Mouse (Mus musculus) lung, embryonic 16.5 days (tissue): Measurements from ENCODE around the gene D430042O09Rik. TPM values are rescaled to one million over a fixed set of nuclear protein-coding genes. Genes with fewer than 3 reads are reported as not detected.
A peak's percentile ranks its signal among the peaks of the same experiment; 100 is the strongest.

Experiments
- ATAC-seq: fragments of 200-750 bp; cut with Nextera tagmentation; 2 replicates; pipeline ENCODE4 v1.8.0; 2017; ENCODE audit warnings: low read depth, mild to moderate bottlenecking, moderate library complexity
- H3K27ac ChIP-seq: fragments of 300-500 bp; sonication (generic); 2 replicates; pipeline ENCODE4 v1.5.1; 2014; ENCODE audit warnings: mild to moderate bottlenecking, control low read depth, low read length
- H3K27me3 ChIP-seq: fragments of 300-500 bp; sonication (generic); 2 replicates; pipeline ENCODE4 v1.6.1; 2014; ENCODE audit warnings: low read depth, low read length, mixed read lengths; ENCODE audit not compliant: control insufficient read depth, insufficient read depth
- H3K36me3 ChIP-seq: fragments of 300-500 bp; sonication (generic); 2 replicates; pipeline ENCODE4 v1.6.1; 2014; ENCODE audit warnings: low read length; ENCODE audit not compliant: control insufficient read depth, insufficient read depth
- H3K4me1 ChIP-seq: fragments of 300-500 bp; sonication (generic); replicated peaks from 2 replicates; pipeline ENCODE4 v1.6.1; 2014; ENCODE audit warnings: low read length, mixed read lengths; ENCODE audit not compliant: control insufficient read depth, insufficient read depth
- H3K4me2 ChIP-seq: fragments of 300-500 bp; sonication (generic); 2 replicates; pipeline ENCODE4 v1.6.1; 2014; ENCODE audit warnings: low read depth, low read length, control low read depth
- H3K4me3 ChIP-seq: fragments of 300-500 bp; sonication (generic); 2 replicates; pipeline ENCODE4 v1.5.1; 2014; ENCODE audit warnings: mild to moderate bottlenecking, low read length, control low read depth
- H3K9ac ChIP-seq: fragments of 300-500 bp; sonication (generic); 2 replicates; pipeline ENCODE4 v1.6.1; 2014; ENCODE audit warnings: low read length, control low read depth
- H3K9me3 ChIP-seq: fragments of 300-500 bp; sonication (generic); 2 replicates; pipeline ENCODE4 v1.6.1; 2016; ENCODE audit warnings: low read length; ENCODE audit not compliant: control insufficient read depth
- WGBS: fragments of 180-500 bp; shearing (Covaris S2); extraction: QIAGEN DNeasy Blood & Tissue Kit; methylation state at CpG from one replicate; pipeline ENCODE4 v1.1.7; 2014; 5-methylcytosine and 5-hydroxymethylcytosine counted together
- polyA plus RNA-seq: library from polyadenylated mRNA; unstranded; fragments of >200 nt; fragmentation: Nextera tagmentation; extraction: Ambion mirVana; gene quantifications from 2 replicates; pipeline ENCODE4 v1.2.1, GENCODE M21; 2015

The D430042O09Rik gene
- 10.3 and 13.0 TPM in 2 replicates for polyA plus RNA-seq

DNA sequence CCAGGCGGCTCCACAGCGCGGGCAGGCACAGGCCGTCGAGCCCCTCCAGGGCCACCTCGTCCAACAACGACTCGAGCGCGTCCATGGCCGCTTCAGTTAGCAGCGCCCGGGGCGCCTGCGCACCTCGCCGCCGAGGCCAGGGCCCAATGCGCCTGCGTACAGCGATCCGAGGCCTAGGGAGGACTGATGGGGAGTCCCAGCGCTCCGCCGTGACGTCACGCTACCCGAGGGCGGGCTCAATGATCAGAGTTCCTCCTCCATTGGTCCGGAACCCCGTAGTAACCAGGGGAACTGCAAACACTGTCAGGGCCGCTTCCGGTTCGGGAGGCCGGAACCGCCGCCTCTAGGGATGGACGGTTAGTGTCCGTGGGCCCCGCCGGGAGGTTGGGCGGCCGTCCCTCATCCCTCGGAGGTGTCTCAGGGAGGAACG lies at the start of gene D430042O09Rik, which contains the start of gene Gtf3c1:
TSS of gene D430042O09Rik (plus strand) at position 296 of the 430 bp plus-strand sequence.
TSS of gene Gtf3c1 (minus strand) at position 188 of the 430 bp plus-strand sequence.
- Histone ChIP-seq H3K9me3 (no peaks in the 10 kb centered on the region), H3K36me3 (peaks cover 11% of the 10 kb centered on the region), H3K9ac (peak within 1 kb of the TSS; percentile 93), H3K4me3 (peak within 1 kb of the TSS; percentile 90), H3K27me3 (no peaks in the 10 kb centered on the region), H3K27ac (peak within 1 kb of the TSS; percentile 93), H3K4me2 (peak within 1 kb of the TSS; percentile 84), H3K4me1 (peaks cover 23% of the 10 kb centered on the region)
- peak; percentile 99 for ATAC-seq
- 0% methylated on average over 44 of the region's 45 CpGs for WGBS

DNA sequence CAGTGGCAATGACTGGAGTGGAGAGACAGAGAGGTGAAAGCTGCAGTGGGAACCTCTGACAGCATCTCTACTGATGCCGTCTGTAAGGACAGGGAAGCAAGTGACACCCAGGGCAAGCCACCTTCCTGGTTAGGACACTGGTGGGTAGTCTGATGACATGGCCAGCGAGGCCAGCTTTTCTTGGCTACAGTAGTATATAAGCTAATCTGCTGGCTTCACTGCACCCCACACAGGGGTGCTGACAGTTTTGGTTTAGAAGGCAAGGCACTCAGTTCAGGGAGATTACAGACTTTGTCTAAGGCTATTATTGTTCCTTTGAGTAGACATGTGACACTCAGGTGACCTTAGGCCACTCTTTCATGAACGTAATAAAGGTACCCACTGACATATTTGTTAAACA lies 44.0 kb upstream of the D430042O09Rik start:
- no peak overlapping the region for H3K4me3 ChIP-seq
- H3K4me2 ChIP-seq: no peak overlapping the region
- H3K9ac ChIP-seq: no peak overlapping the region
- ATAC-seq: no peak
- H3K27ac ChIP-seq: no peak overlapping the region
- no peaks in the 10 kb centered on the region for H3K9me3 ChIP-seq
- H3K27me3 ChIP-seq: no peaks in the 10 kb centered on the region
- 71% methylated on average over 3 of the region's 3 CpGs for WGBS
- H3K4me1 ChIP-seq: no peaks in the 10 kb centered on the region
- peaks cover 64% of the 10 kb centered on the region for H3K36me3 ChIP-seq

DNA sequence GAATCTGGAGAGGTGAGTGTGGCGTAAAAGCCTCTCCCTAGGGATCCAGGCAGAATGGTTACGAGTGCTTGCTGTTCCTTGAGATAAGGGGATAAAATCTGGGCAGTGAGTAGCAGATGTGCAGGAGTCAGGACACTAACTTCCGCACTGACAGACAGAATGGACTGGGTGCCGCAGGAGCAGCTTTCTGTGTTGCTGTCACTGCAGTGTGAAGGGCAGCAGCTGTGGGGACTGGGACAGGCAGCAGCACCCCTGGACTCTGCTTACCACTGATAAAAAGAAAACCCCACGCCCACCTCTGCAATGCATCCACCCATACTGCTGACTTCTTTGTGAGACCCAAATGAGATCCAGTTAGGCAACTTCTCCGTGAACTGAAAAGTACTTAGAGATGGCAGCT lies 36.8 kb upstream of the D430042O09Rik start:
- H3K4me1 ChIP-seq: no peaks in the 10 kb centered on the region
- H3K9ac ChIP-seq: no peak overlapping the region
- H3K4me2 ChIP-seq: no peak overlapping the region
- WGBS: 84% methylated on average over 6 of the region's 6 CpGs
- no peaks in the 10 kb centered on the region for H3K27me3 ChIP-seq
- no peak for ATAC-seq
- H3K36me3 ChIP-seq: peaks cover 81% of the 10 kb centered on the region
- H3K9me3 ChIP-seq: no peaks in the 10 kb centered on the region
- no peak overlapping the region for H3K27ac ChIP-seq
- no peak overlapping the region for H3K4me3 ChIP-seq

DNA sequence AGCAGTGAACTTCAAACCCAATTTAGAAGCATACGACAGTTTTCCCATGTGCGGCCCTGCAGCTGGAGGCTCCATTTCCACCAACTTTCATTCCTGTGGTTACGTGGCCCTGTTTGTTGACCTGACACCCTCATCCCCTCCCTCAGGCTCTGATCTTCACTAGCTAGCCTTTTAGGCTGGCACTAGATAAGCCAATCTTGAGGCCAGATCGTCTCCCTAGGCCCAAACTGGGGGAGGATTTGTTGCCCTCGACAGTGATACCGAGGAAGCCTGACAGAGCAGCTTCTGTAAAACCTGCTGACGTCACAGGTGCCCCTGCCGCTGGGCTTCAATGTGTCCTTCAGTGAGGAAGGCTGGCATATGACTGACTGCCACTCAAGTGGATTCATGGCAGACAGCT lies 36.3 kb upstream of the D430042O09Rik start:
- WGBS: 84% methylated on average over 8 of the region's 8 CpGs
- Histone ChIP-seq H3K27me3 (no peaks in the 10 kb centered on the region), H3K9ac (no peak overlapping the region), H3K4me3 (no peak overlapping the region), H3K4me1 (no peaks in the 10 kb centered on the region), H3K9me3 (no peaks in the 10 kb centered on the region), H3K36me3 (peaks cover 76% of the 10 kb centered on the region), H3K4me2 (no peak overlapping the region), H3K27ac (no peak overlapping the region)
- no peak for ATAC-seq

DNA sequence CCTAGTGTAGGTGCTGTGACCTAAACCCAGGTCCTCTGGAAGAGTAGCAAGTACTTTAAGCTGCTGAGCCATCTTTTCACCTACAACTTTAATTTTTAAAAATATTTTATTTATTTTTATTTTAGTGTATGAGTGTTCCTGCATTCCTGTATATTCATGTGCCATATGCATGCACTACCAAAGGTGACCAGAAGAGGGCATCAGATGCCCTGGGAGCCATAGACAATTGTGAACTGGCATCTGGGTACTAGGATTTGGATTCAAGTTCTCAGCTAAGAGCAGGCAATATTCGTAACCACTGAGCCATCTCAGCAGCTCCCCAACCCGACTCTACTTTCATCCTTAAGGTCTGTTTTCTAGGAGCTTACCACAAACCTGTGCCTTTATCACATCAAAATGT lies 32.8 kb upstream of the D430042O09Rik start:
- no peak overlapping the region for H3K27ac ChIP-seq
- no peak overlapping the region for H3K4me3 ChIP-seq
- no peaks in the 10 kb centered on the region for H3K9me3 ChIP-seq
- H3K9ac ChIP-seq: no peak overlapping the region
- no peaks in the 10 kb centered on the region for H3K4me1 ChIP-seq
- H3K27me3 ChIP-seq: no peaks in the 10 kb centered on the region
- WGBS: 83% methylated on average over 2 of the region's 2 CpGs
- no peak for ATAC-seq
- no peak overlapping the region for H3K4me2 ChIP-seq
- H3K36me3 ChIP-seq: peaks cover 75% of the 10 kb centered on the region

DNA sequence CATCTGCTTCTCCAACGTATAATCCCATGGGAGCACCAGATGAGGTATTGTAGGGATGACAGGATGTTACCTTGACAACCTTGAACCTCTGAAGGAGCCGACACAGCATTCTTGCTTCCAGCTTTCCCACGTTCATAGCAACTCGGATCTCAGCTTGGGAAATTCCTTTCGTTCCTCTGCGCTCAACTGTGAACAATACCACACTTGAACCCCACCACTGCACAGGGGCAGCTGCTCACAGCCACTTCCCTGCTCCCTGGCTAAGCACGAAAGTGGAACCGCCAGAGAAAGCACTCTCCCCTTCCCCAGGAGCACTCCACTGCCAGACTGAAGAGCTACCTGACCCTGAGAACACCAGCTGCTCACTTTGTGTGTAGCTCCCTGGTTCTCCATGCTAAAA lies 28.9 kb upstream of the D430042O09Rik start:
- Histone ChIP-seq H3K27me3 (no peaks in the 10 kb centered on the region), H3K9ac (no peak overlapping the region), H3K9me3 (no peaks in the 10 kb centered on the region), H3K4me3 (no peak overlapping the region), H3K4me2 (no peak overlapping the region), H3K36me3 (peaks cover 57% of the 10 kb centered on the region), H3K27ac (no peak overlapping the region), H3K4me1 (no peaks in the 10 kb centered on the region)
- no peak for ATAC-seq
- 76% methylated on average over 8 of the region's 8 CpGs for WGBS

DNA sequence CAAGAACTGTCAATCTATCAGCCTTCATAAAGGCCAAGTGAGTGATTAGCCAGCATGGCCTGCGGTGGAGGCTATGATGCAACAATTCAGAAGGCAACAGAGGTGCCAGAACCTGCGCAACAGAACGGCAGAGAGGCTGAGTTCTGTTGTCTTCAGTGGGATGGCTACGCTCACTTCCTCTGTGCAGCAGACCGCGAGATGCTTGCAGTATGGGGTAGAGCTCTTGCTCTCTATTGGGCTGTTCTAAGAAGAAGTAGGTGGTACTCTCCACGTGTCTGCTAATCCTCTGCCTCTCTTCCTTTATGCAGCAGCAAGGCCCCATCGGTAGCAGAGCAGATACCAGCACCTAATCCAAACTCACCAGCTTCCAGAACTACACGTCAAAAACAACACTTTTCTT lies 27.8 kb upstream of the D430042O09Rik start:
- H3K9ac ChIP-seq: no peak overlapping the region
- H3K4me2 ChIP-seq: no peak overlapping the region
- H3K9me3 ChIP-seq: no peaks in the 10 kb centered on the region
- no peak for ATAC-seq
- 90% methylated on average over 9 of the region's 9 CpGs for WGBS
- no peaks in the 10 kb centered on the region for H3K27me3 ChIP-seq
- no peak overlapping the region for H3K4me3 ChIP-seq
- no peak overlapping the region for H3K27ac ChIP-seq
- no peaks in the 10 kb centered on the region for H3K4me1 ChIP-seq
- peaks cover 49% of the 10 kb centered on the region for H3K36me3 ChIP-seq

DNA sequence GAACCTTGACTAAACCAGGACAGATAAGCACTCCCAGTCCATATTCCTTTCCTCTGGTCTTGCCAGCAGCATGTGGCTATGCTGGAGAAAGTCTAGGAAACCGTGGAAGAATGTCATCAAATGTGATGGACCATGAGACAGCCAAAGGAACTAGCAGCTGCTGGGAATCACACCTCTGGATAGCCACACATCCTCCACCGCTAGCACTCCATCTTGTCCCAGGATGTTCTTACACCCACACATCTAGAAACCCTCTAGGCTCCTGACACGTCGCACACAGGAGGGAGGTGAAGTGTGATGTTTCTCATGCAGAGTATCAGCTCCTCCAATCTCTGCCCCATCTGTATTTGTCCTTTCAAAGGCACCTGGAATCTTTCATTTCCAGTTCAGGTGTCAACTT lies 17.2 kb upstream of the D430042O09Rik start:
- Histone ChIP-seq H3K9me3 (no peaks in the 10 kb centered on the region), H3K4me1 (no peaks in the 10 kb centered on the region), H3K27me3 (no peaks in the 10 kb centered on the region), H3K27ac (no peak overlapping the region; the same call in 1 of the 2 replicates), H3K9ac (no peak overlapping the region), H3K4me3 (no peak overlapping the region), H3K4me2 (no peak overlapping the region), H3K36me3 (peaks cover 43% of the 10 kb centered on the region)
- ATAC-seq: no peak
- WGBS: 81% methylated on average over 4 of the region's 4 CpGs

DNA sequence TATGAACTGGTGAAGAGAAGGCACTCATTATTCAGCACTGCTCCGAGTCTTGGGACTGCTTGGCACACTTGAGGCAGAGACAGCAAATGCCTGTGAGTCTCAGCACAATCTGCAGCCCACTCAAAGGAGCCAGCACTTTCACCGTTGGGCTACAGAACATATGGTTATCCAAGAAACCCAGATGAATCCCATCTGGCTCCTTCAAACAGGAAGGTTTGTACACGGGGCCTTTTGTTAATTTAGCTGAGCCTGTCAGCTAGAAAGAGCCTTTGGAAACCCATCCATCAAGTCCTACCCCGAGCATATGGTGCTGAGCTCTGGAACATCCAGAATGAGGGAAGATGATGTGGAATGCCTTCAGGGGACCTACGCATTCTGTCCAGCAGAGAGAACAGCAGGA lies 13.6 kb upstream of the D430042O09Rik start:
- no peak overlapping the region for H3K4me2 ChIP-seq
- no peak for ATAC-seq
- H3K27me3 ChIP-seq: no peaks in the 10 kb centered on the region
- H3K27ac ChIP-seq: no peak overlapping the region
- H3K36me3 ChIP-seq: peaks cover 63% of the 10 kb centered on the region
- no peak overlapping the region for H3K4me3 ChIP-seq
- H3K4me1 ChIP-seq: no peaks in the 10 kb centered on the region
- no peak overlapping the region for H3K9ac ChIP-seq
- H3K9me3 ChIP-seq: peaks cover 9% of the 10 kb centered on the region
- 74% methylated on average over 5 of the region's 5 CpGs for WGBS

DNA sequence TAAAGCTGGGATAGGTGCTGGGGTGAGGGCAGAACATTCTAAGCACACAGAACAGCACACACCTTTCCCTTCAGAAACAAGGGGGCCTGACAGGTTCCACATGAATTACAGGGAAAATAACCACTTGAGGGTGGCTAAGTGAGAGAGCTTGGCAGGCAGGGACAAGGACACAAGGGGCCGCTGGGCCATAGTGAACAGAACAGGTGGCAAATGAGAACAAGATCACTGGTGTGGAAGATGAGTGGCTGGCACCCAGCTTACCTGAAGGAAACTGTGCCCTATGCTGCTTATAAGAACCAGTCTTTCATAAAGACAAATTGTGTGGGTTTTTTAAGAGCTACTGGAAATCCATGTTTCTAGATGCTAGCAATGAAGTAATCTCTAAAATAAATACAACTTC lies 4.9 kb upstream of the D430042O09Rik start:
- no peak overlapping the region for H3K9ac ChIP-seq
- H3K4me3 ChIP-seq: no peak overlapping the region
- no peak for ATAC-seq
- H3K4me1 ChIP-seq: peaks cover 17% of the 10 kb centered on the region
- no peak overlapping the region for H3K4me2 ChIP-seq
- peaks cover 12% of the 10 kb centered on the region for H3K9me3 ChIP-seq
- H3K36me3 ChIP-seq: peaks cover 57% of the 10 kb centered on the region
- H3K27me3 ChIP-seq: no peaks in the 10 kb centered on the region
- no peak overlapping the region for H3K27ac ChIP-seq
- 90% methylated on average over 1 of the region's 1 CpGs for WGBS
